Comparison of ENCODE assay signal across 8 mouse cellular contexts in the genomic region with DNA sequence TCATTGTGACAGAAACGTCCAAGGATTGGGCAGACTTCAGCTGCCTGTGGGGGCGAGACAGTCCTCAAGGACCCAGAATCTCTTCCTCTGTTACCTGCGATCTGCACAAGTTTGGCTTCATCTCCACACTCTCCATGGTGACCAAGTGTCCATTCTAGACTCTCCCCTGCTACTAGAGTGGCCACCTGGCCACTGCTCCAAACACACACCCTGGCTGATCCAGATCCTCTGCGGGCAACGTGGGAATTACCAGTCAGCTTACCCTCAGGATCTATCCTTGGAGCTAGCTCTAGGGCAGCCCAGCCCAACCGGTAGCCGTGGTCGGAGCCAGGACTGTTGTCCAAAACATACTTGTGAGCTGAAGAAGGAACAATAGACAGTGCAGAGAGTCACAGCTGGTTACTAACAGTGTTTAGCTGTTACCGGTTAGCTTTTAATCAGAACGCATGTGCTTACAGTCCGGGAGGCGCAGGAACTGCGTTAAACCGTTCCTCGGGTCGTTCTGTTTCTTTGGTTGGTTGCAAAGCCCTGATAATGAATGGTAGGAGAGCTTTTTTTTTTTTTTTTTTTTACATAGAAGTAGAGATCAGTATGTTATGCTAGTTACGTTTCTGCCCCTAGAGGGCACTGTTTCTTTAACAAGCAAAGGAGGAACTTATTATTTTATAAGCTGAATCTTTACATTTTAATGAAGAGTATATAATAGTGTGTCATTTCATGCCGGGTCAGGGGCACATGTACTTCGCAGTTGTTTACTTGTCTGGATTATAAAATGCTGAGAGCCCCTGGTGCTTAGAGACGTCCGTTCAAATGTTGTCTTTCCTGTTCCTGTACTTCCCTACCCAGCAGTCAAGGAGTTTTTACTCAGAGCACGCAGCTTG. TPM values are rescaled to one million over a fixed set of nuclear protein-coding genes. Genes with fewer than 3 reads are reported as not detected.
DNase-seq lines count a peak whose midpoint lies in the region; ATAC-seq and TF ChIP-seq lines count a peak whose summit lies in the region.

No protein-coding gene starts in this region.

- 34% methylated on average over 22 of the region's 22 CpGs for WGBS in forebrain, postnatal 0 days
- 40% methylated on average over 22 of the region's 22 CpGs for WGBS in kidney, embryonic 16.5 days
- 29% methylated on average over 22 of the region's 22 CpGs for WGBS in lung, embryonic 15.5 days

- H3K9ac ChIP-seq in forebrain, postnatal 0 days: no peak overlapping the region
- no peak overlapping the region for H3K9ac ChIP-seq in kidney, embryonic 16.5 days (replicated peaks; ENCODE audit: low read length)
- no peak overlapping the region for H3K9ac ChIP-seq in lung, embryonic 15.5 days

- no peaks in the 10 kb centered on the region for H3K27me3 ChIP-seq in forebrain, postnatal 0 days (ENCODE audit: insufficient read depth, low read length)
- H3K27me3 ChIP-seq in kidney, embryonic 16.5 days (ENCODE audit: insufficient read depth, low read length): no peaks in the 10 kb centered on the region
- H3K27me3 ChIP-seq in lung, embryonic 15.5 days: no peaks in the 10 kb centered on the region

- H3K9me3 ChIP-seq in forebrain, postnatal 0 days (ENCODE audit: low read length): no peaks in the 10 kb centered on the region
- H3K9me3 ChIP-seq in kidney, embryonic 16.5 days (ENCODE audit: low read length): no peaks in the 10 kb centered on the region
- no peaks in the 10 kb centered on the region for H3K9me3 ChIP-seq in lung, embryonic 15.5 days

- DNase-seq in adrenal gland, postnatal 10 days: peak; percentile 36
- no peak for DNase-seq in adrenal gland, adult 8-10 months
- peak; percentile 50 for DNase-seq in urinary bladder, postnatal 14 days (ENCODE audit: low spot score)
- DNase-seq in urinary bladder, adult 2 months (ENCODE audit: low spot score): no peak
- DNase-seq in forebrain, postnatal 0 days: peak; percentile 80
- DNase-seq in spleen, postnatal 36 days (ENCODE audit: low spot score in 2 of 2): peak; percentile 18 to 38

- ATAC-seq in forebrain, postnatal 0 days: peak; percentile 58; the same call in 1 of the 2 replicates
- 0 out of 2 replicates have a peak, but pooled peaks have one; percentile 31 for ATAC-seq in kidney, embryonic 16.5 days (ENCODE audit: low FRiP score, low TSS enrichment)
- no peak for ATAC-seq in lung, embryonic 15.5 days (ENCODE audit: borderline replicate concordance, extremely low read depth, low FRiP score, low TSS enrichment)

- H3K36me3 ChIP-seq in forebrain, postnatal 0 days (ENCODE audit: insufficient read depth): peaks cover 5% of the 10 kb centered on the region; the same call in 1 of the 2 replicates
- H3K36me3 ChIP-seq in kidney, embryonic 16.5 days (ENCODE audit: insufficient read depth, low read length): 0 out of 2 replicates have a peak, but pooled peaks cover 2% of the 10 kb centered on the region
- no peaks in the 10 kb centered on the region for H3K36me3 ChIP-seq in lung, embryonic 15.5 days

- H3K4me2 ChIP-seq in forebrain, postnatal 0 days (ENCODE audit: low read depth): no peak overlapping the region
- H3K4me2 ChIP-seq in kidney, embryonic 16.5 days (replicated peaks; ENCODE audit: low read depth, low read length): peak overlapping the region; percentile 19; the same call in 1 of the 2 replicates
- peak overlapping the region; percentile 41 for H3K4me2 ChIP-seq in lung, embryonic 15.5 days

- no peak overlapping the region for H3K27ac ChIP-seq in forebrain, postnatal 0 days (ENCODE audit: low read depth, low read length)
- no peak overlapping the region for H3K27ac ChIP-seq in kidney, embryonic 16.5 days (ENCODE audit: low read length)
- no peak overlapping the region for H3K27ac ChIP-seq in lung, embryonic 15.5 days

- no peaks in the 10 kb centered on the region for H3K4me1 ChIP-seq in forebrain, postnatal 0 days (ENCODE audit: insufficient read depth)
- H3K4me1 ChIP-seq in kidney, embryonic 16.5 days (ENCODE audit: insufficient read depth, low read length): no peaks in the 10 kb centered on the region
- 0 out of 2 replicates have a peak, but pooled peaks cover 4% of the 10 kb centered on the region for H3K4me1 ChIP-seq in lung, embryonic 15.5 days

- no peak overlapping the region for H3K4me3 ChIP-seq in forebrain, postnatal 0 days (ENCODE audit: low read depth, low read length)
- H3K4me3 ChIP-seq in kidney, embryonic 16.5 days (ENCODE audit: low read length): no peak overlapping the region
- no peak overlapping the region for H3K4me3 ChIP-seq in lung, embryonic 15.5 days

- peak; percentile 55 for TF ChIP-seq CTCF in forebrain, postnatal 0 days (IDR thresholded peaks at IDR 0.05; ENCODE audit: low read depth)

RNA-seq across cellular contexts. Expression of gene Exoc6, which starts 52.0 kb away (rescaled TPM):
- total RNA-seq in adrenal gland, postnatal 10 days (2021): 10 to 100 TPM; 25.2 to 29.2 TPM
- 10 to 100 TPM; 18.7 to 26.7 (median 22.0) TPM for total RNA-seq in adrenal gland, adult 8-10 months (2022)
- 16.4 and 17.1 TPM in 2 replicates for polyA plus RNA-seq in urinary bladder, adult 2 months (2012; rRNA removed)
- 42.9 and 47.5 TPM in 2 replicates for total RNA-seq in forebrain, postnatal 0 days (2014; rRNA removed)
- polyA plus RNA-seq in forebrain, postnatal 0 days (2015; fragmentation: Nextera tagmentation; extraction: Ambion mirVana): 30.6 and 34.3 TPM in 2 replicates
- 25.3 and 26.9 TPM in 2 replicates for polyA plus RNA-seq in kidney, embryonic 16.5 days (2015; fragmentation: Nextera tagmentation; extraction: Ambion mirVana)
- 11.6 and 12.8 TPM in 2 replicates for polyA plus RNA-seq in lung, embryonic 15.5 days (2015; fragmentation: Nextera tagmentation; extraction: Ambion mirVana)

Comparison
In these comparisons a context has a peak if more than half of its experiments do, and no peak if none do; other contexts are left out.
1. DNase-seq: peak in adrenal gland, postnatal 10 days (single experiment), urinary bladder, postnatal 14 days (single experiment), forebrain, postnatal 0 days (single experiment) and spleen, postnatal 36 days (2 of 2); none in adrenal gland, adult 8-10 months (single experiment) and urinary bladder, adult 2 months (single experiment).